Mouse (Mus musculus): ENCODE data around the gene Gpr55. TPM values are rescaled to one million over a fixed set of nuclear protein-coding genes. Genes with fewer than 3 reads are reported as not detected.

The Gpr55 gene
- polyA plus RNA-seq (2012; fragmentation: generic; extraction: Trizol), result not detected
- long read RNA-seq, experiment 1, result 0 reads
- long read RNA-seq, experiment 2, result 0 reads

DNA sequence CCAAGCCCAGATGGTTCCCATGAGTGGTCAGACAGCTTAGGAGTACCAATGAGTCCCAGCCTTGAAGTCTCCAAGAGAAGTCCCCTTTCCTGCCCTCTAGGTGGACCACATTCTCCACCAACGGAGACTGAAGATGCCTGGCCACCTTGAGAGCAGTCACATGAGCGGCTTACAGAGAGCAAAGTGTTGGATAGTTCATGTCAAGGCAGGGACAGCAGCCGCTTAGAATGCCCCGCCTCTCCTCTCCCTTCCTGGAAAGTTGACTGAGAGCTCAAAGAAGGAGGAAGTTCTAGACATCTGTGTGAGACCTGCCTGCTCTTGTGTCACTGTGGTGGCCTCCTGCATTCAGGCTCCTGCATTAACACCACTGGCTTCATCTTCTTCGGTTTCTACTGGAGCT is at the start of gene Gpr55:
TSS of gene Gpr55 (minus strand) at position 135 of the 400 bp plus-strand sequence.
- Histone ChIP-seq H3K36me3 (ENCODE audit: control insufficient read depth, insufficient read depth) (no peaks in the 10 kb centered on the region), H3ac (ENCODE audit: control insufficient read depth, insufficient read length, low read depth) (no peak within 1 kb of the TSS), H3K27me3 (ENCODE audit: control insufficient read depth, insufficient read depth, insufficient read length) (peaks cover 20% of the 10 kb centered on the region), H3K79me3 (ENCODE audit: low read depth) (no peaks in the 10 kb centered on the region), H3K79me2 (ENCODE audit: control insufficient read depth, insufficient read depth) (no peaks in the 10 kb centered on the region), H3K4me3 (ENCODE audit: insufficient read depth, poor library complexity, severe bottlenecking) (no peak within 1 kb of the TSS)
- no peak for TF ChIP-seq CEBPB (IDR thresholded peaks at IDR 0.05; ENCODE audit: low read depth)
- TF ChIP-seq MYOG (IDR thresholded peaks at IDR 0.05; ENCODE audit: control insufficient read depth, extremely low read depth, insufficient read length), result no peak
- TF ChIP-seq USF1 (IDR thresholded peaks at IDR 0.05; ENCODE audit: low read depth), result no peak
- no peak for TF ChIP-seq CTCF (IDR thresholded peaks at IDR 0.05; ENCODE audit: control insufficient read depth, insufficient read depth, insufficient read length)
- TF ChIP-seq FOSL1 (IDR thresholded peaks at IDR 0.05; ENCODE audit: insufficient read depth, low read length, poor library complexity, severe bottlenecking), result no peak
- no peak for TF ChIP-seq MAX (IDR thresholded peaks at IDR 0.05)
- TF ChIP-seq MYOD1 (IDR thresholded peaks at IDR 0.05; ENCODE audit: control insufficient read depth, insufficient read length, low read depth), result no peak

DNA sequence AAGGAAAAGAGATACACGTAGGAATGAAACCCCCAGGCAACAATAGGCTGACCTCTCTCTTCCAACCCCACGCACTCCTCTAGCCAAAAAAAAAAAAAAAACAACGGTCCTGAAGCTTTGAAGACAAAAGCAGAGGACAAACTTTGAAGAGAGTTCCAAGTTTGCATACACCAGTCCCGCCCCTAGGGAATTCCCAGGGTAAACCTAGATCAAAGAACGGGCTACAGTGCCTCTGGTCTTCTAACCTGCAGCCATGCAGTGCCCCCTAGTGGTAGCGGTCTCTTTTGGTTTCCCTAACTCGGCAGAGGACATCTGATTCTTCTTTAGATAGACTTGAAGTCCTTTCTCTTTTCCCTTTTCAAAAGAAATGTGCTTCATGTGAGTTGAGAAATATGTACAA is 47.0 kb upstream of the Gpr55 start:
- H3K79me3 ChIP-seq (ENCODE audit: low read depth), result no peaks in the 10 kb centered on the region
- H3K79me2 ChIP-seq (ENCODE audit: control insufficient read depth, insufficient read depth), result no peaks in the 10 kb centered on the region
- no peaks in the 10 kb centered on the region for H3K27me3 ChIP-seq (ENCODE audit: control insufficient read depth, insufficient read depth, insufficient read length)
- no peaks in the 10 kb centered on the region for H3K36me3 ChIP-seq (ENCODE audit: control insufficient read depth, insufficient read depth)
- H3K4me3 ChIP-seq (ENCODE audit: insufficient read depth, poor library complexity, severe bottlenecking), result no peak overlapping the region
- TF ChIP-seq CTCF (IDR thresholded peaks at IDR 0.05; ENCODE audit: control insufficient read depth, insufficient read depth, insufficient read length), result peak; percentile 49
- TF ChIP-seq MYOD1 (IDR thresholded peaks at IDR 0.05; ENCODE audit: control insufficient read depth, insufficient read length, low read depth), result no peak
- no peak overlapping the region for H3ac ChIP-seq (ENCODE audit: control insufficient read depth, insufficient read length, low read depth)

DNA sequence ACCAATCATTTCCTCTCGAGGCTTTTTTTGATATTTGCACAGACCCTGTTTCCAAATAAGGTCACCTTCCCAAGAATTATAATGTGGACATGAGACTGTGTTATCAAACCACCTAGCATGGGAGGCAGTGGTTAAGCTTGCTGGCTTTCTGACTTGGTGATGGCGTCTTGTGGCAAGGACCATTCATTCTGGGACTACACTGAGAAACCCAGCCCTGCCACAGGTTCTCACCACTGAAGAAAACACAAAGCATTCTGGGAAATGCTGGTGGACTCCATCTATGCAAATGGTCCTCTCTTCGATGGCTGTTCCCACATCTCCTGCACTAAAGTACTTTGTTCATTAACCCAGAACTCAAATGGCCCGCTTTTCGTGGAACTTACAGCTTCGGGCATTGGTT is 45.2 kb upstream of the Gpr55 start:
- TF ChIP-seq FOSL1 (IDR thresholded peaks at IDR 0.05; ENCODE audit: insufficient read depth, low read length, poor library complexity, severe bottlenecking), result no peak
- no peak for TF ChIP-seq MYOG (IDR thresholded peaks at IDR 0.05; ENCODE audit: control insufficient read depth, extremely low read depth, insufficient read length)
- no peak for TF ChIP-seq CEBPB (IDR thresholded peaks at IDR 0.05; ENCODE audit: low read depth)
- TF ChIP-seq MYOD1 (IDR thresholded peaks at IDR 0.05; ENCODE audit: control insufficient read depth, insufficient read length, low read depth), result no peak
- no peak for TF ChIP-seq USF1 (IDR thresholded peaks at IDR 0.05; ENCODE audit: low read depth)
- no peak for TF ChIP-seq CTCF (IDR thresholded peaks at IDR 0.05; ENCODE audit: control insufficient read depth, insufficient read depth, insufficient read length)
- TF ChIP-seq MAX (IDR thresholded peaks at IDR 0.05), result no peak
- H3K27me3 ChIP-seq (ENCODE audit: control insufficient read depth, insufficient read depth, insufficient read length), result peaks cover 9% of the 10 kb centered on the region
- H3K36me3 ChIP-seq (ENCODE audit: control insufficient read depth, insufficient read depth), result no peaks in the 10 kb centered on the region
- no peak overlapping the region for H3K4me3 ChIP-seq (ENCODE audit: insufficient read depth, poor library complexity, severe bottlenecking)
- H3ac ChIP-seq (ENCODE audit: control insufficient read depth, insufficient read length, low read depth), result no peak overlapping the region
- no peaks in the 10 kb centered on the region for H3K79me2 ChIP-seq (ENCODE audit: control insufficient read depth, insufficient read depth)
- H3K79me3 ChIP-seq (ENCODE audit: low read depth), result no peaks in the 10 kb centered on the region

DNA sequence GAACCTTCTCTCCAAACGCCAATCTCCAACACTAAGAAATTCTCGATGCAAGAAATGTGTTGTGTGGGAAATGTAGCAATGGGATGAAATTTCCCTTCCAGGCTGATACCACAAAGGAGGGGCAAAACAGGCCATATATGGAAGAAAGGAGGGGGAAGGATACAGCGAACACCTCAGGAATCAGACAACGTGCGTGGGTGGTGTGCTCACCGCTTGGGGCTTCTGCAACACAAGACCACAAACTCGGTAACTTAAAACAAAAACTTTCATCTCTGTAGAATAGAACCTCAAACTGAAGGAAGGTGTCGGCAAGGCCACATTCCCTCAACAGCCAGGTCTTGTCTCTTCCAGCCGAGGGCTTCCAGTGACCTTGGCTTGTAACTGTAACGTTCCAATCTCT is 44.7 kb upstream of the Gpr55 start:
- Histone ChIP-seq H3K36me3 (ENCODE audit: control insufficient read depth, insufficient read depth) (no peaks in the 10 kb centered on the region), H3K79me2 (ENCODE audit: control insufficient read depth, insufficient read depth) (no peaks in the 10 kb centered on the region), H3K79me3 (ENCODE audit: low read depth) (no peaks in the 10 kb centered on the region), H3K27me3 (ENCODE audit: control insufficient read depth, insufficient read depth, insufficient read length) (peaks cover 14% of the 10 kb centered on the region), H3ac (ENCODE audit: control insufficient read depth, insufficient read length, low read depth) (no peak overlapping the region), H3K4me3 (ENCODE audit: insufficient read depth, poor library complexity, severe bottlenecking) (no peak overlapping the region)
- TF ChIP-seq MAX (IDR thresholded peaks at IDR 0.05), result no peak
- TF ChIP-seq MYOD1 (IDR thresholded peaks at IDR 0.05; ENCODE audit: control insufficient read depth, insufficient read length, low read depth), result no peak
- TF ChIP-seq CTCF (IDR thresholded peaks at IDR 0.05; ENCODE audit: control insufficient read depth, insufficient read depth, insufficient read length), result no peak
- no peak for TF ChIP-seq FOSL1 (IDR thresholded peaks at IDR 0.05; ENCODE audit: insufficient read depth, low read length, poor library complexity, severe bottlenecking)
- TF ChIP-seq CEBPB (IDR thresholded peaks at IDR 0.05; ENCODE audit: low read depth), result no peak
- TF ChIP-seq USF1 (IDR thresholded peaks at IDR 0.05; ENCODE audit: low read depth), result no peak
- TF ChIP-seq MYOG (IDR thresholded peaks at IDR 0.05; ENCODE audit: control insufficient read depth, extremely low read depth, insufficient read length), result no peak

DNA sequence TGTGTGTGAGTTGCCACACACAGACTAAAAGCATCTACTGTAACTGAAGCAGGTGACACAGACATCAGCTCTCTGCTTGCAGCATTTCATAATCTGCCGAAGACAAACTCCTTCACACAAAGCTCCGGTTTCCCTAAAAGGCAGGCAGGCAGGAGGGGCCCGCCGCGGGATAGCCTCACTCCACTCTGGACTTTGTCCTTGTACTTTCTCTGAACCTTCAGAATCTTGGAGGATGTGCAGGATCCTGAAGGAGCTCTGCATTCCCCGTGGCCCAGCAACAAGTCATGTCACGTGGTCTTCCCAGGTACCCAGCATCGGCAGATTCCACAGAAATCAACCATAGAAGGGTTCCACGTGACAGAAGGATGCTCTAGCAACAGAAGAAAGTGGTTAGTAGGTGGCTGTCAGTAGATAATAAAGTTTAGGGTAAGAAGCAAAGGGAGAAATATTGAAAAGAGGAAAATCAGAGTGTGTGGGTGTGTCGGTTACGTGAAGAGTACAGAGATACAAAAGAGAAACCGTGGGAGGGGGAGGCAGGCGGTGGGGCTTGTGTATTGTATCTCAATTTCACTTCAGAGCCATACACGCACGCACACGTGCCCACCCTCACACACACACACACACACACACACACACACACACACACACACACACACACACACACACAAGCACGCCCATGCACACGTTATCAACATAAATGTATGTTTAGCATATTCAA is 39.2 kb upstream of the Gpr55 start:
- TF ChIP-seq MYOD1 (IDR thresholded peaks at IDR 0.05; ENCODE audit: control insufficient read depth, insufficient read length, low read depth), result no peak
- TF ChIP-seq MAX (IDR thresholded peaks at IDR 0.05), result no peak
- no peaks in the 10 kb centered on the region for H3K79me2 ChIP-seq (ENCODE audit: control insufficient read depth, insufficient read depth)

DNA sequence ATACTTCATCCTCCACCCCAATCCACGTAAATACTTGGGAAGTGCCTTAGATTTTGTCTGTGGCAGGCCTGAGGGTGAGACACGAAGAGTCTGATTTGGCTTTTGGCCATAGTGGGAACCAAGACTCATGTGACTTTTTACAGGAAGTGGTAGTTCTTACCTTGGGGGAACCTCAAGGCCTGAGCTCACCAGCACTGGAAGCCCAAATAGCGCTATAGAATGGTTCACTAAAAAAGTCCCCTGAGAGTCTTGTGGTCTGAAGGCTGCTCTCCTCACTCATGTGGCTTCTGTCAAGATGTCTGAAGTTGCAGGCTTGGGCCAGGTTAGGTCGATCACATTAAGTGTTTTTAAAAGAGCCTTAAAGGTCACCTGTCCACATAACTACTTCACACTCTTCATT is 37.2 kb upstream of the Gpr55 start:
- no peaks in the 10 kb centered on the region for H3K79me3 ChIP-seq (ENCODE audit: low read depth)
- H3ac ChIP-seq (ENCODE audit: control insufficient read depth, insufficient read length, low read depth), result no peak overlapping the region
- no peaks in the 10 kb centered on the region for H3K36me3 ChIP-seq (ENCODE audit: control insufficient read depth, insufficient read depth)
- no peak overlapping the region for H3K4me3 ChIP-seq (ENCODE audit: insufficient read depth, poor library complexity, severe bottlenecking)
- no peak for TF ChIP-seq FOSL1 (IDR thresholded peaks at IDR 0.05; ENCODE audit: insufficient read depth, low read length, poor library complexity, severe bottlenecking)
- TF ChIP-seq MYOG (IDR thresholded peaks at IDR 0.05; ENCODE audit: control insufficient read depth, extremely low read depth, insufficient read length), result no peak
- TF ChIP-seq CTCF (IDR thresholded peaks at IDR 0.05; ENCODE audit: control insufficient read depth, insufficient read depth, insufficient read length), result no peak
- TF ChIP-seq CEBPB (IDR thresholded peaks at IDR 0.05; ENCODE audit: low read depth), result no peak
- TF ChIP-seq MYOD1 (IDR thresholded peaks at IDR 0.05; ENCODE audit: control insufficient read depth, insufficient read length, low read depth), result no peak
- TF ChIP-seq USF1 (IDR thresholded peaks at IDR 0.05; ENCODE audit: low read depth), result no peak
- TF ChIP-seq MAX (IDR thresholded peaks at IDR 0.05), result no peak
- peaks cover 25% of the 10 kb centered on the region for H3K27me3 ChIP-seq (ENCODE audit: control insufficient read depth, insufficient read depth, insufficient read length)
- H3K79me2 ChIP-seq (ENCODE audit: control insufficient read depth, insufficient read depth), result no peaks in the 10 kb centered on the region

More for the DNA sequence above, 39.2 kb upstream of the Gpr55 start:
- Histone ChIP-seq H3ac (ENCODE audit: control insufficient read depth, insufficient read length, low read depth) (no peak overlapping the region), H3K27me3 (ENCODE audit: control insufficient read depth, insufficient read depth, insufficient read length) (peaks cover 25% of the 10 kb centered on the region), H3K79me3 (ENCODE audit: low read depth) (no peaks in the 10 kb centered on the region), H3K36me3 (ENCODE audit: control insufficient read depth, insufficient read depth) (no peaks in the 10 kb centered on the region), H3K4me3 (ENCODE audit: insufficient read depth, poor library complexity, severe bottlenecking) (no peak overlapping the region)

Data from C2C12 (cell line).